Mouse (Mus musculus) gastrocnemius, postnatal 4 days (tissue): Measurements from ENCODE around the gene Cbr1. TPM values are rescaled to one million over a fixed set of nuclear protein-coding genes. Genes with fewer than 3 reads are reported as not detected.
"Not testable (repeated sequence)": the region's sequence is repeated elsewhere in the genome, so short reads cannot be mapped to it uniquely, and the experiment has no call there.

ENCODE experiments used
- DNase-seq, 2 experiments: peaks; one replicate each; pipeline ENCODE4 v3.0.0; 2021 to 2022; ENCODE audit warnings: low spot score in 2 of 2, mixed read lengths in 2 of 2
- total RNA-seq, 2 experiments: library from RNA; stranded (reverse); gene quantifications; 2 replicates each; pipeline ENCODE4 v1.2.3; 2021

The Cbr1 gene
- total RNA-seq, 2 experiments from 2014 or later: 28.4 to 30.6 TPM

GRCm38 (mm10) chr16:93596807-93597206 lies 8.8 kb upstream of the Cbr1 start:
- no peak for DNase-seq

- no peak for DNase-seq
Observed at GRCm38 (mm10) chr16:93597551-93597950, 8.1 kb upstream of the Cbr1 start.

GRCm38 (mm10) chr16:93599461-93599860 lies 6.2 kb upstream of the Cbr1 start:
- DNase-seq: no peak

GRCm38 (mm10) chr16:93603439-93604212 lies 2.0 kb upstream of the Cbr1 start, which contains the start of gene Setd4:
Gene Setd4 (minus strand): TSS chr16:93604063.
- peak; percentile 79 to 92 for DNase-seq

- no peak for DNase-seq
Observed at GRCm38 (mm10) chr16:93604481-93604969, 1.1 kb upstream of the Cbr1 start.

- DNase-seq: no peak
Observed at GRCm38 (mm10) chr16:93606146-93606545, 493 bp downstream of the Cbr1 start.

- DNase-seq: peak; percentile 77 to 82
Observed at GRCm38 (mm10) chr16:93607669-93608101, 2.0 kb downstream of the Cbr1 start.

GRCm38 (mm10) chr16:93608731-93609130 lies 3.1 kb downstream of the Cbr1 start:
- DNase-seq: no peak

- DNase-seq: no peak
Observed at GRCm38 (mm10) chr16:93609796-93610195, 4.1 kb downstream of the Cbr1 start.

- no peak for DNase-seq
Observed at GRCm38 (mm10) chr16:93610961-93611360, 5.3 kb downstream of the Cbr1 start.

GRCm38 (mm10) chr16:93615118-93615870 lies 9.6 kb downstream of the Cbr1 start:
- DNase-seq: peak; percentile 42 to 48

GRCm38 (mm10) chr16:93623759-93624158 lies 18.1 kb downstream of the Cbr1 start:
- DNase-seq: not testable (repeated sequence)

GRCm38 (mm10) chr16:93624671-93625070 lies 19.0 kb downstream of the Cbr1 start:
- no peak for DNase-seq

GRCm38 (mm10) chr16:93626745-93627144 lies 21.1 kb downstream of the Cbr1 start:
- DNase-seq: no peak

GRCm38 (mm10) chr16:93627761-93628400 lies 22.2 kb downstream of the Cbr1 start, which contains the start of gene Gm5678:
Gene Gm5678 (plus strand): TSS chr16:93628097.
- DNase-seq: no peak

GRCm38 (mm10) chr16:93644006-93644405 lies 38.4 kb downstream of the Cbr1 start:
- DNase-seq: no peak

GRCm38 (mm10) chr16:93648441-93649183 lies 43.0 kb downstream of the Cbr1 start:
- no peak for DNase-seq
